Mouse (Mus musculus): ENCODE measurements around the gene Hyal2. TPM values are rescaled to one million over a fixed set of nuclear protein-coding genes. Genes with fewer than 3 reads are reported as not detected.

Gene Hyal2
- polyA plus RNA-seq, 1 experiment from 2014 or later, result 53.9 TPM

DNA sequence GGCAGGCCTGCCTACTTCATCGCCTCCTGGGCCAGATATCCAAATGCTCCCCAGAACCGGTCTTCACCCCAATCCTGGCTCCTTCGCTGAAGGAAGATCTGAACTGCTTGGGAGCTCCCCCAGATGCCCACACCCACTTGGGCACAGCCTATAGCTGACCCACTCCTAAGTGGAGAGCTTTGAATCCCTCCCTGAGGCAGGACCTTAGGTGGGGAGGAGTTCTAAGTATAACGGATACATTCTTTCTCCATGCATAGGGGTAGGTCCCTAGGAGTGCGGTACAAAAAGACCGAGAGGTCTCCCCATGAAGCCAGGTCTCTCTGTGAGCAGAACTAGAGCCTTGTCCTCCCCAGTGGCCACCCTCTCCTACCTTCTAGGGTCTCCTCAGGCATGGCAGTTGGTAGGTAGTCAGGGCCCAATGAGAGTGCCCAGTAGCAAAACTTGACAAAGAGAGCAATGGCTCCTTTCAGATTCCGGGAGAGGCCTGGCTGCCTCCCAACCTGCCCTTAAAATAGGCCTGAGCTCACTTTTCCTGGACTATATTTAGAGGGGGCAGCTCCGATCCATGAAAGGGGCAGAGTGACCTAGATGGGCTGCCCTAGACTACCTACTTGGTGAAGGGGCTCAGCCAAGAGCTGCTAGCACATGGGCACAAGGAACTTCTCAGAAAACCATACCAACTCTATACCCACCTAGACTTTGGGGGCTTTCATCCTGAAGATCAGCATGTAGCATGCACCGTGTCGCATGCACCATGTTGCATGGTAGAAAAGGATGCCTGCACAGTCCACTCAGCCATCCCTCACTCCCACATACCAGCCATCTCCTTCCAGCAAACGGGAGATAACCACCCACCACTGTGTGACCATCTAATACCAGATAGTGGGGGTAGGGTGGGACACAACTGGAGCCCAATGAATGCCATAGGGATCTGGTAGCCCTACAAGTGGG is 29.1 kb downstream of the Hyal2 start:
- H3K4me1 ChIP-seq (ENCODE audit: insufficient read depth), result peaks cover 6% of the 10 kb centered on the region
- no peak overlapping the region for H3K27ac ChIP-seq (ENCODE audit: low read depth)
- ATAC-seq (no peak), DNase-seq (no peak)
- no peak overlapping the region for H3K9ac ChIP-seq (replicated peaks)
- no peak overlapping the region for H3K4me2 ChIP-seq (ENCODE audit: low read depth, low read length)
- no peaks in the 10 kb centered on the region for H3K27me3 ChIP-seq (ENCODE audit: insufficient read depth, low read length)
- no peak overlapping the region for H3K4me3 ChIP-seq (ENCODE audit: low read depth, low read length)
- WGBS (ENCODE audit: insufficient replicate concordance), result 83% methylated on average over 11 of the region's 11 CpGs
- no peak for TF ChIP-seq EP300 (IDR thresholded peaks at IDR 0.05; ENCODE audit: low read depth)
- TF ChIP-seq CTCF (IDR thresholded peaks at IDR 0.05; ENCODE audit: low read depth), result no peak
- H3K36me3 ChIP-seq (replicated peaks; ENCODE audit: insufficient read depth, low read length), result peaks cover 30% of the 10 kb centered on the region
- no peaks in the 10 kb centered on the region for H3K9me3 ChIP-seq (ENCODE audit: low read length)

DNA sequence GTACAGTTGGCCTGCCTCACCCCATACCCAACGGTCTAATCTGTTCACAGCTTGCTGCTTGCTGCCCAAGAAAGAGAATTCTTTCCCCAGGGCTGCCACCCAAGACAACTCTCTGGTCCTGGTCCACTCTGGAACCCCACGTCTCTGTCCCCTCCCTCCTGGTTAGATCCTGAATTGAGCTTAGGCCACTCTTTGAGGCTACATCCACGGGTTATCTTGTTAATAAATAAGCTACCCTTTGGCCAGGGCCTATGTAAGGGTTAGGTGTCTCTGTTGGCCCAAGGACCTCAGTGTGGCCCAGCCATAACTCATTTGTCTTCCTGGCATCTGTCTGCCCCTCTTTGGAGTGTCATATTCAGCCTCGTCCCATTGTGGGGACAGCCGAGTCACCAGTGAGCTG is 30.6 kb downstream of the Hyal2 start:
- no peak overlapping the region for H3K9ac ChIP-seq (replicated peaks)
- DNase-seq (no peak), ATAC-seq (no peak)
- WGBS (ENCODE audit: insufficient replicate concordance), result 58% methylated on average over 5 of the region's 5 CpGs
- H3K4me1 ChIP-seq (ENCODE audit: insufficient read depth), result peaks cover 12% of the 10 kb centered on the region
- H3K27me3 ChIP-seq (ENCODE audit: insufficient read depth, low read length), result no peaks in the 10 kb centered on the region
- no peak overlapping the region for H3K4me2 ChIP-seq (ENCODE audit: low read depth, low read length)
- H3K4me3 ChIP-seq (ENCODE audit: low read depth, low read length), result no peak overlapping the region
- TF ChIP-seq EP300 (IDR thresholded peaks at IDR 0.05; ENCODE audit: low read depth), result no peak
- TF ChIP-seq CTCF (IDR thresholded peaks at IDR 0.05; ENCODE audit: low read depth), result no peak
- H3K9me3 ChIP-seq (ENCODE audit: low read length), result no peaks in the 10 kb centered on the region
- H3K36me3 ChIP-seq (replicated peaks; ENCODE audit: insufficient read depth, low read length), result peaks cover 15% of the 10 kb centered on the region
- H3K27ac ChIP-seq (ENCODE audit: low read depth), result no peak overlapping the region

GRCm38 (mm10) chr9:107599433-107599832 is 31.7 kb downstream of the Hyal2 start:
- H3K4me3 ChIP-seq (ENCODE audit: low read depth, low read length), result no peak overlapping the region
- H3K9me3 ChIP-seq (ENCODE audit: low read length), result no peaks in the 10 kb centered on the region
- H3K9ac ChIP-seq (replicated peaks), result no peak overlapping the region
- TF ChIP-seq EP300 (IDR thresholded peaks at IDR 0.05; ENCODE audit: low read depth) (no peak), CTCF (IDR thresholded peaks at IDR 0.05; ENCODE audit: low read depth) (no peak)
- H3K4me2 ChIP-seq (ENCODE audit: low read depth, low read length), result no peak overlapping the region
- no peak overlapping the region for H3K27ac ChIP-seq (ENCODE audit: low read depth)
- 82% methylated on average over 9 of the region's 9 CpGs for WGBS (ENCODE audit: insufficient replicate concordance)
- DNase-seq (no peak), ATAC-seq (no peak)
- H3K36me3 ChIP-seq (replicated peaks; ENCODE audit: insufficient read depth, low read length), result peaks cover 4% of the 10 kb centered on the region
- H3K4me1 ChIP-seq (ENCODE audit: insufficient read depth), result peaks cover 12% of the 10 kb centered on the region
- no peaks in the 10 kb centered on the region for H3K27me3 ChIP-seq (ENCODE audit: insufficient read depth, low read length)

GRCm38 (mm10) chr9:107599842-107600241 is 32.1 kb downstream of the Hyal2 start:
- Histone ChIP-seq H3K27me3 (ENCODE audit: insufficient read depth, low read length) (no peaks in the 10 kb centered on the region), H3K4me2 (ENCODE audit: low read depth, low read length) (no peak overlapping the region), H3K36me3 (replicated peaks; ENCODE audit: insufficient read depth, low read length) (peaks cover under 1% of the 10 kb centered on the region), H3K9me3 (ENCODE audit: low read length) (no peaks in the 10 kb centered on the region), H3K4me1 (ENCODE audit: insufficient read depth) (peaks cover 12% of the 10 kb centered on the region), H3K27ac (ENCODE audit: low read depth) (no peak overlapping the region), H3K9ac (replicated peaks) (no peak overlapping the region), H3K4me3 (ENCODE audit: low read depth, low read length) (no peak overlapping the region)
- ATAC-seq (no peak), DNase-seq (no peak)
- WGBS (ENCODE audit: insufficient replicate concordance), result 71% methylated on average over 14 of the region's 14 CpGs
- TF ChIP-seq EP300 (IDR thresholded peaks at IDR 0.05; ENCODE audit: low read depth) (no peak), CTCF (IDR thresholded peaks at IDR 0.05; ENCODE audit: low read depth) (no peak)

- Histone ChIP-seq H3K9me3 (ENCODE audit: low read length) (no peaks in the 10 kb centered on the region), H3K36me3 (replicated peaks; ENCODE audit: insufficient read depth, low read length) (no peaks in the 10 kb centered on the region), H3K4me1 (ENCODE audit: insufficient read depth) (peaks cover 15% of the 10 kb centered on the region), H3K27me3 (ENCODE audit: insufficient read depth, low read length) (no peaks in the 10 kb centered on the region), H3K27ac (ENCODE audit: low read depth) (no peak overlapping the region), H3K4me3 (ENCODE audit: low read depth, low read length) (no peak overlapping the region), H3K4me2 (ENCODE audit: low read depth, low read length) (no peak overlapping the region), H3K9ac (replicated peaks) (no peak overlapping the region)
- DNase-seq (no peak), ATAC-seq (0 out of 2 replicates have a peak, but pooled peaks have one; percentile 16)
- 68% methylated on average over 12 of the region's 12 CpGs for WGBS (ENCODE audit: insufficient replicate concordance)
- TF ChIP-seq EP300 (IDR thresholded peaks at IDR 0.05; ENCODE audit: low read depth) (no peak), CTCF (IDR thresholded peaks at IDR 0.05; ENCODE audit: low read depth) (peak; percentile 48)
Measured at GRCm38 (mm10) chr9:107600745-107601144, 33.0 kb downstream of the Hyal2 start.

DNA sequence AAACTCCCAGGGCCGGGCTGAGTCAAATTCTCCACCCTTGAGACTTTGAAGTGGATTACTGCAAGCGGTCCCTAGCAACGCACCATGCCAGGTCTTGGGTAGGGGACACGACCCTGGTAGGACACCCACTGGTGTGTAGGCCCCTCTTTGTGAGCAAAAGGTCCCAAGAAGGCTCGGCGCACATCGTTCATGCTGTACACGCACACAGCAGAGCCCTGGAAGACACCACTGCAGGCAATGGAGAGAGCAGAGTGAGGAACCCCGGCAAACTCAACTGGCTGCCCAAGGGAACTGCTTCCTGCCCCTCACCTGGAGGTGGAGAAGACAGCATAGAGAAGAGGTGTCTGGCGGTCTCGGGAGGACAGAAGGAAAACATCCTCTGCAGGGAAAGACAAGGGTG is 33.5 kb downstream of the Hyal2 start:
- no peaks in the 10 kb centered on the region for H3K27me3 ChIP-seq (ENCODE audit: insufficient read depth, low read length)
- H3K36me3 ChIP-seq (replicated peaks; ENCODE audit: insufficient read depth, low read length), result no peaks in the 10 kb centered on the region
- DNase-seq (no peak), ATAC-seq (no peak)
- H3K9me3 ChIP-seq (ENCODE audit: low read length), result no peaks in the 10 kb centered on the region
- no peak overlapping the region for H3K27ac ChIP-seq (ENCODE audit: low read depth)
- no peak for TF ChIP-seq EP300 (IDR thresholded peaks at IDR 0.05; ENCODE audit: low read depth)
- TF ChIP-seq CTCF (IDR thresholded peaks at IDR 0.05; ENCODE audit: low read depth), result no peak
- no peak overlapping the region for H3K9ac ChIP-seq (replicated peaks)
- 81% methylated on average over 11 of the region's 11 CpGs for WGBS (ENCODE audit: insufficient replicate concordance)
- H3K4me3 ChIP-seq (ENCODE audit: low read depth, low read length), result no peak overlapping the region
- H3K4me1 ChIP-seq (ENCODE audit: insufficient read depth), result peaks cover 15% of the 10 kb centered on the region
- no peak overlapping the region for H3K4me2 ChIP-seq (ENCODE audit: low read depth, low read length)

All from liver, postnatal 0 days (tissue).